Mouse (Mus musculus): ENCODE measurements around the gene Kras. TPM values are rescaled to one million over a fixed set of nuclear protein-coding genes. Genes with fewer than 3 reads are reported as not detected.

The Kras gene
- polyA plus RNA-seq, 1 experiment: 295 TPM

GRCm38 (mm10) chr6:145205142-145205541 lies 44.9 kb downstream of the Kras start:
- H3K4me3 ChIP-seq (ENCODE audit: insufficient read depth, low read depth, low read length): no peak overlapping the region
- 65% methylated on average over 10 of the region's 10 CpGs for WGBS

DNA sequence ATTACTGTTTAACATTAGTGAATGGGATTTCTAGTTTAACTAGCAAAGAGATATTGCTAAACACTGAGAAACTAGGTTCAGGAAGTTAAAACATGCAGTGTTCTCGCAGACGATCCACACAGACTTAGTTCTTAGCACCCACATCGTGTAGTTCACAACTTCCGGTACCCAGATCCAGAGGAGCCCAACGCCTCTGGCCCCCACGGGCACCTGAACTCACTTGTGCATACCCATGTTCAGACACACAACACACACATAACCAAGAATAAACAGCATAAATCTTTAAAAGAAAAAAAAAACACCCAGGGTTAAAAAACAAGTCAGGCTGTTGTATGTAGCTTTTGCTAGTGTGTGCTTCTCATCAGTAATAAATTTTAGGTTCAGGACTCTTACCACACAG lies 45.6 kb downstream of the Kras start:
- no peak overlapping the region for H3K27ac ChIP-seq (ENCODE audit: insufficient read depth, low read depth, low read length)
- H3K4me1 ChIP-seq (ENCODE audit: control insufficient read depth, insufficient read depth, low read length): no peaks in the 10 kb centered on the region
- no peak overlapping the region for H3K4me3 ChIP-seq (ENCODE audit: insufficient read depth, low read depth, low read length)
- TF ChIP-seq POLR2A (IDR thresholded peaks at IDR 0.05; ENCODE audit: insufficient read depth, low read depth, low read length) (no peak), CTCF (IDR thresholded peaks at IDR 0.05; ENCODE audit: insufficient read depth, low read depth, low read length) (no peak)
- 91% methylated on average over 6 of the region's 6 CpGs for WGBS

More at GRCm38 (mm10) chr6:145205142-145205541, 44.9 kb downstream of the Kras start:
- Histone ChIP-seq H3K27ac (ENCODE audit: insufficient read depth, low read depth, low read length) (no peak overlapping the region), H3K4me1 (ENCODE audit: control insufficient read depth, insufficient read depth, low read length) (no peaks in the 10 kb centered on the region)
- TF ChIP-seq POLR2A (IDR thresholded peaks at IDR 0.05; ENCODE audit: insufficient read depth, low read depth, low read length): no peak
- no peak for TF ChIP-seq CTCF (IDR thresholded peaks at IDR 0.05; ENCODE audit: insufficient read depth, low read depth, low read length)

GRCm38 (mm10) chr6:145202432-145203125 lies 47.5 kb downstream of the Kras start:
- TF ChIP-seq POLR2A (IDR thresholded peaks at IDR 0.05; ENCODE audit: insufficient read depth, low read depth, low read length): no peak
- no peak for TF ChIP-seq CTCF (IDR thresholded peaks at IDR 0.05; ENCODE audit: insufficient read depth, low read depth, low read length)
- Histone ChIP-seq H3K4me3 (ENCODE audit: insufficient read depth, low read depth, low read length) (no peak overlapping the region), H3K4me1 (ENCODE audit: control insufficient read depth, insufficient read depth, low read length) (no peaks in the 10 kb centered on the region), H3K27ac (ENCODE audit: insufficient read depth, low read depth, low read length) (no peak overlapping the region)
- WGBS: 78% methylated on average over 13 of the region's 13 CpGs

- H3K4me1 ChIP-seq (ENCODE audit: control insufficient read depth, insufficient read depth, low read length): peaks cover 6% of the 10 kb centered on the region
- no peak overlapping the region for H3K27ac ChIP-seq (ENCODE audit: insufficient read depth, low read depth, low read length)
- 88% methylated on average over 8 of the region's 8 CpGs for WGBS
- no peak for TF ChIP-seq CTCF (IDR thresholded peaks at IDR 0.05; ENCODE audit: insufficient read depth, low read depth, low read length)
- no peak for TF ChIP-seq POLR2A (IDR thresholded peaks at IDR 0.05; ENCODE audit: insufficient read depth, low read depth, low read length)
- H3K4me3 ChIP-seq (ENCODE audit: insufficient read depth, low read depth, low read length): no peak overlapping the region
Observed at GRCm38 (mm10) chr6:145197949-145198686, 51.9 kb downstream of the Kras start.

GRCm38 (mm10) chr6:145193446-145193845 lies 56.6 kb downstream of the Kras start:
- TF ChIP-seq POLR2A (IDR thresholded peaks at IDR 0.05; ENCODE audit: insufficient read depth, low read depth, low read length) (no peak), CTCF (IDR thresholded peaks at IDR 0.05; ENCODE audit: insufficient read depth, low read depth, low read length) (no peak)
- Histone ChIP-seq H3K4me1 (ENCODE audit: control insufficient read depth, insufficient read depth, low read length) (peaks cover 6% of the 10 kb centered on the region), H3K4me3 (ENCODE audit: insufficient read depth, low read depth, low read length) (no peak overlapping the region), H3K27ac (ENCODE audit: insufficient read depth, low read depth, low read length) (no peak overlapping the region)
- WGBS: 60% methylated on average over 11 of the region's 11 CpGs

- H3K4me3 ChIP-seq (ENCODE audit: insufficient read depth, low read depth, low read length): no peak overlapping the region
- H3K4me1 ChIP-seq (ENCODE audit: control insufficient read depth, insufficient read depth, low read length): peaks cover 6% of the 10 kb centered on the region
- 93% methylated on average over 3 of the region's 3 CpGs for WGBS
- TF ChIP-seq POLR2A (IDR thresholded peaks at IDR 0.05; ENCODE audit: insufficient read depth, low read depth, low read length): no peak
- TF ChIP-seq CTCF (IDR thresholded peaks at IDR 0.05; ENCODE audit: insufficient read depth, low read depth, low read length): no peak
- H3K27ac ChIP-seq (ENCODE audit: insufficient read depth, low read depth, low read length): no peak overlapping the region
Observed at GRCm38 (mm10) chr6:145193038-145193437, 57.0 kb downstream of the Kras start.

DNA sequence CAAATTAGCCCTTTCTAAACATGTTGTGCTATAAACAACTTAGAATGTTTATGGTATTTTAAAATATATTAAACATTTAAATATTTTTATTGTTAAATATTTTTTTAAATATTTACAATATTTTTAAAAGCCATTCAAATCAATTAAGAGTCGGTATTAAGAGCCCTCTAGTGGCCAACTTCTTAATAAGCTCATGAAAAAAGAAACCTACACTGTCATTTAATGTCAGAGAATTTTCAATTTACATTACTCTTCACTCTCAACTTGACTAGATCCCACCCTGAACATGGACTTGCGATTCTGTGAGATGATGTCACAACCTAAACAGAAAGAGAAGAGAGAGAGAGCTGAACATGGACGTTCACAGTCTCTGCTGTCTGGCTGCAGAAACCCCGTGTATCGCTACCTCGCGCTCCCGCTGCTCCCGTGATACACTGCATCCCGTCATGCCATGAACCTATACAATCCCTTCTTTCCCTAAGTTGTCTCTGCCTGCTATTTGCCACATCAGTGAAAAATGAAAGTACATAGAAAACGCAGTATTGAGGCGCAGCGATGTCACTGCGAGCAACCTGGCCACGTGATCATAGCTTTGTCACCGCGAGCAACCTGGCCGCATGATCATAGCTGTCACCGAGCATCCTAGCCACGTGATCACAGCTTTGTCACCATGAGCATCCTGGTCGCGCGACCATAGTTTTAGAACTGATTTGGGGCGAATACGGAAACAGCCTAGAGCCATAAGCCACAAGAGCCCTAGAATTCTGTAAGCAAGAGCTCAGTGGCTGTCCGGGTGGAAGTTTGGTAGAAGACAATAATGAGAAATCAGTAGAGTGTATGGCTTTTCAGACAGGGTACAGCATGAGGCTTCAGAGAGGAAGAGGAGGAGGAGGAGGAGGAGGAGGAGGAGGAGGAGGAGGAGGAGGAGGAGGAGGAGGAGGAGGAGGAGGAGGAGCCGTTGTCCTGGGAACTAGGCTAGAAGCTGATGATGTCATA lies 62.6 kb downstream of the Kras start:
- H3K27ac ChIP-seq (ENCODE audit: insufficient read depth, low read depth, low read length): peak overlapping the region; percentile 19
- 54% methylated on average over 27 of the region's 27 CpGs for WGBS

GRCm38 (mm10) chr6:145186096-145186495 lies 63.9 kb downstream of the Kras start:
- Histone ChIP-seq H3K27ac (ENCODE audit: insufficient read depth, low read depth, low read length) (no peak overlapping the region), H3K4me1 (ENCODE audit: control insufficient read depth, insufficient read depth, low read length) (no peaks in the 10 kb centered on the region), H3K4me3 (ENCODE audit: insufficient read depth, low read depth, low read length) (no peak overlapping the region)
- WGBS: 60% methylated on average over 1 of the region's 1 CpGs
- TF ChIP-seq CTCF (IDR thresholded peaks at IDR 0.05; ENCODE audit: insufficient read depth, low read depth, low read length): no peak
- no peak for TF ChIP-seq POLR2A (IDR thresholded peaks at IDR 0.05; ENCODE audit: insufficient read depth, low read depth, low read length)

More for the DNA sequence above, 62.6 kb downstream of the Kras start:
- no peak for TF ChIP-seq CTCF (IDR thresholded peaks at IDR 0.05; ENCODE audit: insufficient read depth, low read depth, low read length)
- TF ChIP-seq POLR2A (IDR thresholded peaks at IDR 0.05; ENCODE audit: insufficient read depth, low read depth, low read length): no peak
- Histone ChIP-seq H3K4me3 (ENCODE audit: insufficient read depth, low read depth, low read length) (peak overlapping the region; percentile 37), H3K4me1 (ENCODE audit: control insufficient read depth, insufficient read depth, low read length) (no peaks in the 10 kb centered on the region)
